Mouse (Mus musculus): ENCODE results near the gene Ccdc6. TPM values are rescaled to one million over a fixed set of nuclear protein-coding genes. Genes with fewer than 3 reads are reported as not detected.

Gene Ccdc6
- polyA plus RNA-seq, 1 experiment from 2014 or later, result 23.5 TPM

DNA sequence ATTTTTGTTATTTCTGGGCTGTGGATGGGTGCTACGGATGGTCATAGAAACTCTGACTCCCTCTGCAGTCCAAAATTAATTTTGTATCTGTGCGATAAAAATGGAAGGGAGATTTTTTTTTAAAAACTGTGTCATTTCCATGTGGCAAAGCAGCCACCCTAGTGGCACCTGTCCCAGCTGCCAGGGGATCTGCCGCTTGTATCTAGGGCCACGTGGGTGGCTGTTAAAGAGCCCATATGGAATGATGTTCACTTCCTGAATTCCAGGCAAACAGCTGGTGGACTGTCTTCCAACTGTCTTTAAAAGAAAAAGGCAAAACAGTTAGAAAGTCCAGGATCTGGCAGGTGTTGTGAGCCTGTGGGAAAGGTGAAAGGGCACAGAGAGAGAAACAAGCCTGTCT lies 25.6 kb upstream of the Ccdc6 start:
- WGBS, result 93% methylated on average over 4 of the region's 4 CpGs
- H3K9me3 ChIP-seq, result no peaks in the 10 kb centered on the region
- no peak overlapping the region for H3K4me3 ChIP-seq
- H3K27me3 ChIP-seq, result no peaks in the 10 kb centered on the region
- H3K9ac ChIP-seq, result no peak overlapping the region
- H3K27ac ChIP-seq, result no peak overlapping the region
- peaks cover 12% of the 10 kb centered on the region for H3K4me1 ChIP-seq (replicated peaks)
- no peak overlapping the region for H3K4me2 ChIP-seq
- H3K36me3 ChIP-seq, result no peaks in the 10 kb centered on the region
- no peak for ATAC-seq (ENCODE audit: low FRiP score)

DNA sequence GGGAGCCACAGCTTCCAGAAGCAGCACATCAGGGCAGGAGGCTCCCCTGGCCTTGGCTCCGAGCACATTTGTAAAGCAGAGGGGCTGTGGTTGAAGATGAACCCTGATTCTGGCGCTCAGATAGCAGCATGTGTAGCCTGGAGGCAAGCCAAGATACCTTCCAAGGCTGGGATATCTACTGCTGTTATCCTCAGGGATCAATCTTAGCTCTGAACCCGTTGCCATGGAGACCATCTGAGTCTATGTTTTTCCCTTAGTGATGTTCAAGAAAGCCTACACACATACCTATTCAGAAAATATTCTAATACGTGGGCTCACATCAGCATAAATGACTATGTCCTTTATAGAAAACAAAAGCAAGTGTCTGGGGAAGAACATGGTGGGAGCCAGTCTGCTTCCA lies 19.5 kb upstream of the Ccdc6 start:
- Histone ChIP-seq H3K4me1 (replicated peaks) (peaks cover 21% of the 10 kb centered on the region), H3K36me3 (no peaks in the 10 kb centered on the region), H3K4me2 (no peak overlapping the region), H3K9ac (no peak overlapping the region), H3K9me3 (no peaks in the 10 kb centered on the region), H3K27me3 (no peaks in the 10 kb centered on the region), H3K4me3 (no peak overlapping the region), H3K27ac (peak overlapping the region; percentile 80)
- 46% methylated on average over 4 of the region's 4 CpGs for WGBS
- peak; percentile 73; the same call in 1 of the 2 replicates for ATAC-seq (ENCODE audit: low FRiP score)

DNA sequence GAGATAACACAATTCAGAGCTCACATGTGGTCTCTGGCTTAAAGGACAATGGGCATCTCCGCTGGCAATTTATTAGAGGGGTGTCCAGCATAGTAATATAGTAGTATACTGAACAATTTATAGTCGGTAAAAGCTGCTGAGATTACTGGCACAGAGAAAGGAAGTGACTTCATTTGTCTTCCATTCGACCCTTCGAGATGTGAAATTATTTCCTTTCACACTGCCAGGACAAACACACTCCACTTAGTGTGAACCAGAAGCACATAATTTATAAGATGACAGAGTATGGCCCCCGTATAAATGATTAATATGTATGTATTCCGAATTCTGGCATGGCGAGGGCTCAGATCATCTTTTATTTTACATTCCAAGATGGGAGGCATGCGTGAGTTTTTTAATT lies 16.0 kb upstream of the Ccdc6 start:
- Histone ChIP-seq H3K36me3 (no peaks in the 10 kb centered on the region), H3K4me3 (no peak overlapping the region), H3K9ac (no peak overlapping the region), H3K4me1 (replicated peaks) (peaks cover 21% of the 10 kb centered on the region), H3K27me3 (no peaks in the 10 kb centered on the region), H3K27ac (peak overlapping the region; percentile 30; the same call in 1 of the 2 replicates), H3K4me2 (no peak overlapping the region), H3K9me3 (no peaks in the 10 kb centered on the region)
- no peak for ATAC-seq (ENCODE audit: low FRiP score)
- WGBS, result 49% methylated on average over 8 of the region's 8 CpGs

DNA sequence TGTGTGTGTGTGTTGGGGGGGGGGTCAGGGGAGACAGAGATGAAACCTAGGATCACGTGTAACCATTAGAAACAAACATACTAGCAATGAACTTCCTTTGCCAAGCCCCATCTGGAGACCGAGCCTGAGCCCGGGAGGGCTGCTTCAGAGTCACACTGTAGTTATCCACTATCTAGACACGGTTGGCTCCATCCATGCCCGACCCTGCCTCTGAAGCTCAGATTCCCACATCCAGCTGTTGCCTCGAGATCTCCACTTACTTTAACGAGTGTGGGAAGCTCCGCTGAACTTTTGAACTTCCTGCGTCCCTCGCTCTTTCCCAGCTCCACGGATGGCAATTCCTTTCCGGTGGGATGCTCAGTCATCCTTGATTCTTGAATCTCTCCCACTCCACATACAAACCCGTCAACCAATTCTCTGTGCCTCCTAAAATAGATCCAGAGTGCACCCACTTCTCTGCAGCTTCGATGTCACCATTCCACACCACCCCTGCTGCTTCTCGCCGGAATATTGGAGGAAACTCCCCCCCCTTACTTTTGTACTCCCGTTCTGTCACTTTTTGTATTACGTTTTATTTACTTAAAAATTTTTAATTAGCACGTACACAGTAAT lies 15.3 kb upstream of the Ccdc6 start:
- Histone ChIP-seq H3K36me3 (no peaks in the 10 kb centered on the region), H3K9me3 (no peaks in the 10 kb centered on the region), H3K9ac (no peak overlapping the region), H3K27ac (no peak overlapping the region), H3K4me2 (no peak overlapping the region), H3K27me3 (no peaks in the 10 kb centered on the region), H3K4me1 (replicated peaks) (peaks cover 21% of the 10 kb centered on the region), H3K4me3 (no peak overlapping the region)
- 69% methylated on average over 19 of the region's 19 CpGs for WGBS
- ATAC-seq (ENCODE audit: low FRiP score), result no peak

DNA sequence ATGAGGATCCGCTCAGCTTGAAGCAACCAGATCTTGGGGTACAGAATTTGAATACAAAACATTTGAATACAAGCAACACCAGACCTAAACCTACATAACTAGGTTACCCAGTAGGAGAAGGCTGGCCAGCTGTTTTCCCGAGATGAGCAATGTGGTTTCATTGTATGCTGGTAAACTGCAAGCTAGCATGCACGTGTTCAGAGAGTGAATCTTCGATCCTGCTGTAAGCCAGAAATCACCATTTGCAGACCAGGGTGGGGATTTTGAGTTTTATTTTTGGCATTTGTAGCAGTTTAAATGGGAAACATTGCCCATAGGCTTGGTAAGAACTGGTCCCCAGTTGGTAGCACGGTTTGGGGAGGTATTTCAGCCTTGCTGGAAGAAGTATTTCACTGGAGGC lies 13.7 kb upstream of the Ccdc6 start:
- Histone ChIP-seq H3K4me2 (no peak overlapping the region), H3K9ac (no peak overlapping the region), H3K36me3 (no peaks in the 10 kb centered on the region), H3K4me1 (replicated peaks) (peaks cover 11% of the 10 kb centered on the region; the same call in 1 of the 2 replicates), H3K27me3 (no peaks in the 10 kb centered on the region), H3K27ac (no peak overlapping the region), H3K9me3 (peaks cover 10% of the 10 kb centered on the region; the same call in 1 of the 2 replicates), H3K4me3 (no peak overlapping the region)
- ATAC-seq (ENCODE audit: low FRiP score), result no peak
- WGBS, result 86% methylated on average over 5 of the region's 5 CpGs

DNA sequence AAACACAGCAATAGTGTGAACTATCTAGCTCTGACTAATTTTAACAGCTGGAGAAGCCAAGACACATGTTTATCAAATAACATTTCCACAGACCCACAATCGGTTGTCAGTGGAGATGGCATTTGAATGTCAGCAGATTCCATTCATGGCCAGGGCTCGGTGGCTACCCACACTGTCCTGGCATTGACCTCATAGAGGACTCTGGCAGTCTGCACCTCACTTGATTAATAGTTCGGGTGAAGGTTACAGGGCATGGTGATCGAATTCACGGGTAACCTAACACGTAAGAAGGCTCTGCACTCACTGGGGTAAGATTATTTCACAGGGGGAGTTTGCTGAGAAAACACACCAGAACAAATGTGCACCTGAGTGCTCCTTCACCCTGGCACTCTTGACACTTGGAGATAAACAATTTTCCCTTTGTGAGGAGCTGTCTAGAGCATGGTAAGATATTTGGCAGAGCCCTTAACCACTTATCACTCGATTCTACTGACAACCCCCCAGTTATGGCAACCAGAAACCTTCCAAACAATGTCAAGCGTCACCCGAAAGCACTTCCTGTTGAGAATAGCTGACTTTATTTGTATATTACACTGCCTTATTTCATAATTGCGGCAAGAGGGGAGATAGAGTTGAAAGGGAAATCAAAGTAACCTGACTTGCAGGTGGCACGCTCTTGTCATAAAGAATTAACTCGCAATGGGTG lies 11.5 kb upstream of the Ccdc6 start:
- Histone ChIP-seq H3K4me2 (no peak overlapping the region), H3K9ac (no peak overlapping the region), H3K36me3 (no peaks in the 10 kb centered on the region), H3K4me3 (no peak overlapping the region), H3K9me3 (peaks cover 11% of the 10 kb centered on the region; the same call in 1 of the 2 replicates), H3K4me1 (replicated peaks) (peaks cover 9% of the 10 kb centered on the region; the same call in 1 of the 2 replicates), H3K27ac (no peak overlapping the region), H3K27me3 (no peaks in the 10 kb centered on the region)
- no peak for ATAC-seq (ENCODE audit: low FRiP score)
- WGBS, result 86% methylated on average over 12 of the region's 12 CpGs

DNA sequence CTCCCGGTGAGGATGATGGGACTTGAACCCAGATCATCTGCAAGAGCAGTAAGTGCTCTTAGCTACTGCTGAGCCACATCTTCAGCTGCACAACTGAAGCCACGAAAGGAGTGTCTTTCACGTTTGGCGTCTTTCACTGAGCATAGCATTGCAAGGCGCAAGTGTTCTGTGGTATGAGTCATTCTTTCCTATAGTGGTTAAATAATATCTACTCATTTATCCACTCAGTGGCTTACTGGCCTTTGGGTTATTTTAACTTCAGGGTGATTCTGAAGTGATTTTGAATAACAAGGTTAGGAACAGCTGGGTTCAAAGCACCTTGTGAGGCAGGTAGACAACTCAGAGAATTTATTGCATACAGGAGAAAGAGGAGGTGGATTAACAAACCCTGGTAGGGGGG lies 8.1 kb upstream of the Ccdc6 start:
- no peak for ATAC-seq (ENCODE audit: low FRiP score)
- Histone ChIP-seq H3K36me3 (no peaks in the 10 kb centered on the region), H3K27me3 (no peaks in the 10 kb centered on the region), H3K9ac (no peak overlapping the region), H3K4me3 (no peak overlapping the region), H3K9me3 (peaks cover 11% of the 10 kb centered on the region; the same call in 1 of the 2 replicates), H3K4me2 (no peak overlapping the region), H3K27ac (no peak overlapping the region), H3K4me1 (replicated peaks) (0 out of 2 replicates have a peak, but pooled peaks cover under 1% of the 10 kb centered on the region)
- 93% methylated on average over 5 of the region's 5 CpGs for WGBS

DNA sequence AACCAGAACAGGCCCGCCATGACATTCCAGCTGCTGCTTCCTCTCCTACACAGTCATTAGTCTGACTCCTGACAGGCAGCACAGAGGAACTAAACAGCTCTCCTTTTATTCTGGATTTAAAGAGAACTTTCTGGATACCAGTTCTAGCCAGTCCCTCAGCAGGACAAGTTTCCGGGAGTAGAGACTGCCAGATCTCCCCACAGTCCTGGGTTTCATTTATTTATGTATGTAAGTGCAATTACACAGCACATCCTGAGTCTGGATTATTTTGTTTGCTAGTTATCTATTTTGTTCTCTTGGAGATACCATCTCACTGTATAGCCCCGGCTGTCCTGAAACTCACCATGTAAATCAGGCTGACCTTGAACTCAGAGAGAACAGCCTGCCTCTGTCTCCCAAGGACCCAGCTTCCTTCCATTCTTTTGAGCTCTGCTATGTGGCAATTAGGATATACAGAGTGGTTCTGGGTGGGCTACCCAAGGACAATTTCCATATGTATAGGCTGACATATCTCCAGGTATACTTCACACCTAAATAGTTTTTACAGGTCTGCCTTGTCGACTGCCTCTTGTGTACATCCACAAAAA lies 5.0 kb upstream of the Ccdc6 start:
- H3K36me3 ChIP-seq, result no peaks in the 10 kb centered on the region
- no peak overlapping the region for H3K9ac ChIP-seq
- no peak overlapping the region for H3K27ac ChIP-seq
- H3K4me3 ChIP-seq, result no peak overlapping the region
- peaks cover 11% of the 10 kb centered on the region; the same call in 1 of the 2 replicates for H3K9me3 ChIP-seq
- peaks cover 25% of the 10 kb centered on the region for H3K4me1 ChIP-seq (replicated peaks)
- H3K4me2 ChIP-seq, result no peak overlapping the region
- WGBS, result 72% methylated on average over 4 of the region's 4 CpGs
- no peak for ATAC-seq (ENCODE audit: low FRiP score)
- H3K27me3 ChIP-seq, result no peaks in the 10 kb centered on the region

DNA sequence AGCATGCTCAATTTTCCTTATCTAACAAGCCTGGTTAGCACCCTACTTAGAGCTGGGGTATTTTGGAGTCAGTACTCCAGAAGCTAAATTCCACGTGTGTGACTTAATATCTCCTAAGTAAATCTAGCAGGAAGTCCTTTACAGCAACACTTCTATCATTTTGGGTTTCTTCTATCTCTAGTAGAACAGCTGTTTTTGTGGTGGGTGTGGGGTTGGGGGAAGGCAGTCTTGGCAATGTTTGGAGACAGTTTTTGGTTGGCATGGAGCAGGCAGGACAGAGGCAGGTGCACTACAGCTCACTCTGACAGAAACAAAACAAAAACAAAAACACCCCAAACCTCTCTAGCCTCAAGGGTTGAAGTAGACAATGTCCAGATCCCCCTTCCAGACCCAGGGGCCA lies 3.1 kb upstream of the Ccdc6 start:
- no peak for ATAC-seq (ENCODE audit: low FRiP score)
- Histone ChIP-seq H3K27me3 (no peaks in the 10 kb centered on the region), H3K36me3 (no peaks in the 10 kb centered on the region), H3K4me1 (replicated peaks) (peaks cover 33% of the 10 kb centered on the region), H3K4me2 (no peak overlapping the region), H3K9ac (no peak overlapping the region), H3K27ac (no peak overlapping the region), H3K4me3 (no peak overlapping the region), H3K9me3 (no peaks in the 10 kb centered on the region)
- WGBS, result 69% methylated on average over 1 of the region's 1 CpGs

DNA sequence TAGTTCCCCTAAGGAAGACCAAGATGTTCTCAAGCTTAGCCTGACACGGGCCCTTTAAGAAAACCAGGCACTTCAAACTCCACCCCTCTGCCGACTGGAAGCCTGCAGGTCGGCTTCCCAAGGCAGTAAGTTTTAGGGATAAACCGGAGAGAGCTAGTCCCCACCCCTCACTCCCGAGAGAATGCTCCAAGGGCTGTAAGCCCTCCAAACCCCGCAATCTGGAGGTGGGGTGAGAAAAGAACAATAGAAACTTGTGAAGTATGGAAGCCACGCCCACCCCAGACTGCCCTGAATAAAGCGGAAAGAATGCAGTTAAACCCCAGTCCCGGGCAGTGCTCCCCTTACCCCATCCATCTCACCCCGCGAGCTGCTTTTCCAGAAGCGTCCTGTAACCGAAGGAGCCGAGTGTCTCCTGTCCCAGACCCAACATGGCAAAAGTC lies 1.9 kb upstream of the Ccdc6 start:
- peak overlapping the region; percentile 58 for H3K9ac ChIP-seq
- no peaks in the 10 kb centered on the region for H3K9me3 ChIP-seq
- under 1% methylated on average over 14 of the region's 14 CpGs for WGBS
- no peak for ATAC-seq (ENCODE audit: low FRiP score)
- peak overlapping the region; percentile 67 for H3K4me2 ChIP-seq
- H3K36me3 ChIP-seq, result no peaks in the 10 kb centered on the region
- H3K4me3 ChIP-seq, result peak overlapping the region; percentile 47
- H3K27me3 ChIP-seq, result no peaks in the 10 kb centered on the region
- H3K27ac ChIP-seq, result peak overlapping the region; percentile 30; the same call in 1 of the 2 replicates
- peaks cover 46% of the 10 kb centered on the region for H3K4me1 ChIP-seq (replicated peaks)

DNA sequence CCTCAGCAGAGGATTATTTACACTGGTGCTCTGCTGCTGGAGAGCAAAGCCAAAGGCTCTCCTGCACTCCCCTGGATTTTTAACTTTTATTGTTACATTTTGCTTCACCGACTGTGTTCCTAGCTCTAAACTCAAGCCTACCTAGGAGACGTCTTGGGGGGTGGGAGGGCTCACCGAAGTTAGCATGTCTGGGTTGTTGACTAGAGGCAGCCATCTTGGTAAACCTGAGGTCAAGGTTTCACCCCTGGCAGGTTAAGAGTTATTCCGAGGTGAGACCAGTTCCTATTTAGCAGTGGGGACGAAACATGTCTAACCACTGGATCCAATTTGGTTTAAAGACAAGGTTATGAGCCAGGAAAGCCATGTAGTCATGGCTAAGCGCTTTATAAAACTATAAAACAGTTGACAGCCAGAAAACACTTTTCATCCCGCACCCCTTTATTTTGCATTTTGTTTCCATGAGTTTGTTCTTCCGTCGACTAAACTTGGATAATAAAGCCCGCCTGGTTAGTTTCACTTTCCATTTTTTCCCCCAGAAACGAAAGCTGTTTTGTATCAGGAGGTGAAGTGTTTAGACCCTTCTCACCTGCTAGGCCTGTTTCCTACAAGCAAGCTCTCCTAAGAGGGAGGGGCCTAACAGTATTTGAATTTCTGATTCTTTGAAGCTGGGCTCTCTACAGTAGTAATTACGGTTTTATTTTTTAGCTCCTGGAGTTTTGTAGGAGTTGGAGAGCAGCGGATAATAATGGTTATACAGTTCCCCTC lies 1.2 kb upstream of the Ccdc6 start:
- Histone ChIP-seq H3K9ac (peak overlapping the region; percentile 58; the same call in 1 of the 2 replicates), H3K27me3 (no peaks in the 10 kb centered on the region), H3K36me3 (no peaks in the 10 kb centered on the region), H3K9me3 (no peaks in the 10 kb centered on the region), H3K4me1 (replicated peaks) (peaks cover 47% of the 10 kb centered on the region), H3K4me3 (peak overlapping the region; percentile 64), H3K4me2 (peak overlapping the region; percentile 67), H3K27ac (peak overlapping the region; percentile 30; the same call in 1 of the 2 replicates)
- no peak for ATAC-seq (ENCODE audit: low FRiP score)
- whole genome bisulfite sequencing, result 20% methylated on average over 13 of the region's 13 CpGs
